Mouse (Mus musculus): ENCODE measurements around the gene Mettl7a1. TPM values are rescaled to one million over a fixed set of nuclear protein-coding genes. Genes with fewer than 3 reads are reported as not detected.
"Not testable (repeated sequence)": the region's sequence is repeated elsewhere in the genome, so short reads cannot be mapped to it uniquely, and the experiment has no call there.

The Mettl7a1 gene
- total and polyA plus RNA-seq, 2 experiments, result 201 to 366 TPM

DNA sequence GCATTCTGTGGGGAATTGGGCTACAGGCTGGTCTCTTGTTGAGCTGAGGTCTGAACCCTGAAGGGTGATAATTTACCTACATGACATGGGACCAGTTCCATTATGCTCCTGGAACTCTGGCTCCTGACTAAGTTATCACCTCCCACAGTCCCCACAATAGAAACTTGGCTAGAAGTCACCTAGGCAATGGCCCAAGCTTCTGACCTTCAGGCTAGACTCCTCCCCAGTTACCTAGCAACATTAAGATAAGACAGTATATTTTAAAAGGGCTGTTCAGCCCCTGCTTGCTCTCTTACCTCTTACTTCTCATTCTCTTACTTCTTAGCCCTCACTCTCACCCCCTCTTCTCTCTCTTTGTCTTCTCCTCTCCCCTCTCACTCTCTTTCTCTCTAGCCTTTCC lies 41.5 kb downstream of the Mettl7a1 start:
- no peak overlapping the region for H3K4me3 ChIP-seq (ENCODE audit: insufficient read depth, low read depth, low read length)
- peaks cover 13% of the 10 kb centered on the region for H3K4me1 ChIP-seq (ENCODE audit: control insufficient read depth, insufficient read depth, low read length)
- no peaks in the 10 kb centered on the region for H3K79me2 ChIP-seq (ENCODE audit: control insufficient read depth, insufficient read depth, low read length)
- H3K27ac ChIP-seq (replicated peaks; ENCODE audit: insufficient read depth, low read depth, low read length), result peak overlapping the region; percentile 76
- DNase-seq (ENCODE audit: extremely low read depth, low read depth, low spot score), result peak; percentile 86
- no peaks in the 10 kb centered on the region for H3K27me3 ChIP-seq (ENCODE audit: control insufficient read depth, insufficient read depth, low read length)
- no peak overlapping the region for H3K9ac ChIP-seq (ENCODE audit: low read depth, low read length)
- TF ChIP-seq POLR2A (IDR thresholded peaks at IDR 0.05; ENCODE audit: extremely low read depth, insufficient read depth, low read length), result no peak
- no peaks in the 10 kb centered on the region for H3K36me3 ChIP-seq (ENCODE audit: control insufficient read depth, insufficient read depth, low read length)

DNA sequence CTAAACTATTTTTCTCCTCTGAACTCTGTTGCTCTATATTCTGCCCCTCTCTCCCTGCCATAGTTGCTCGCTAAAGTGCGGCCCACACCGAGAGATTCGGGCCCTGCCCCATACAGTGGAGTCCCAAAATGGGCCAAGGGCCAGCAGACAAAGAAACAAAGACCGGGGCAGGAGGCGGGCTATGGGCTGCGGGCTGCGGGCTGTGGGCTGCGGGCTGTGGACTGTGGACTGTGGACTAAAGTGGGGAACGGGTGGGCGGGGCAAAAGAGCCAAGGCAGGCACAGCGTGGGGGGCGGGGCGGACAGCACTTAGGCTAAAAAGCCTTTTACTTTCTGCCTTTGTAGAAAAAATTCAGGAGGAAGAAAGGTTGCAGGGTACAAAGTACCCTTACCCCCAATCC lies 42.8 kb downstream of the Mettl7a1 start:
- Histone ChIP-seq H3K4me1 (ENCODE audit: control insufficient read depth, insufficient read depth, low read length) (peaks cover 13% of the 10 kb centered on the region), H3K36me3 (ENCODE audit: control insufficient read depth, insufficient read depth, low read length) (no peaks in the 10 kb centered on the region), H3K27me3 (ENCODE audit: control insufficient read depth, insufficient read depth, low read length) (no peaks in the 10 kb centered on the region), H3K9ac (ENCODE audit: low read depth, low read length) (peak overlapping the region; percentile 54), H3K79me2 (ENCODE audit: control insufficient read depth, insufficient read depth, low read length) (no peaks in the 10 kb centered on the region), H3K27ac (replicated peaks; ENCODE audit: insufficient read depth, low read depth, low read length) (peak overlapping the region; percentile 92), H3K4me3 (ENCODE audit: insufficient read depth, low read depth, low read length) (no peak overlapping the region; the same call in 1 of the 2 replicates)
- DNase-seq (ENCODE audit: extremely low read depth, low read depth, low spot score), result peak; percentile 66
- WGBS, result 13% methylated on average over 14 of the region's 14 CpGs
- TF ChIP-seq CTCF (IDR thresholded peaks at IDR 0.05; ENCODE audit: low read depth, low read length), result no peak
- TF ChIP-seq POLR2A (IDR thresholded peaks at IDR 0.05; ENCODE audit: extremely low read depth, insufficient read depth, low read length), result no peak

DNA sequence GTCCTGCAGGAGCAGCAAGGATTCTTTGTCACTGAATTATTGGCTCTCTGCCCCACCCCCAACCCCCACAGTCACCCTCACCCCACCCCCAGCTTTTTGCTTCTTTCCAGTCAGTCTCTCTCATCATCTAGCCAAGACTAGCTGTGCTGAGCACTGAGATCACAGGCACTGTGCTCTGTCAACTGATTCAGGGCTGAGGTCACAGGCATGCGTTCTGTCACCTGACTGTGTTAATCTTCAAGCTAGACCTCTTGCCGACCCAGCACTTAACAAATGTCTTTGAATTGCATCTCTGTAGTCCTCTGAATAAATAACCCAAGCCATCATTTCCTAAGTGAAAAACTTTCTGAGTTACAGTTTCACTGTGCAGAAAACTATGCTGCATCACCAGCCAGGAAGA lies 45.6 kb downstream of the Mettl7a1 start:
- Histone ChIP-seq H3K79me2 (ENCODE audit: control insufficient read depth, insufficient read depth, low read length) (no peaks in the 10 kb centered on the region), H3K36me3 (ENCODE audit: control insufficient read depth, insufficient read depth, low read length) (no peaks in the 10 kb centered on the region), H3K4me1 (ENCODE audit: control insufficient read depth, insufficient read depth, low read length) (peaks cover 10% of the 10 kb centered on the region), H3K9ac (ENCODE audit: low read depth, low read length) (no peak overlapping the region), H3K27me3 (ENCODE audit: control insufficient read depth, insufficient read depth, low read length) (no peaks in the 10 kb centered on the region), H3K4me3 (ENCODE audit: insufficient read depth, low read depth, low read length) (no peak overlapping the region), H3K27ac (replicated peaks; ENCODE audit: insufficient read depth, low read depth, low read length) (no peak overlapping the region)
- peak; percentile 82 for DNase-seq (ENCODE audit: extremely low read depth, low read depth, low spot score)
- WGBS, result 22% methylated on average over 2 of the region's 2 CpGs
- TF ChIP-seq POLR2A (IDR thresholded peaks at IDR 0.05; ENCODE audit: extremely low read depth, insufficient read depth, low read length) (no peak), CTCF (IDR thresholded peaks at IDR 0.05; ENCODE audit: low read depth, low read length) (no peak)

DNA sequence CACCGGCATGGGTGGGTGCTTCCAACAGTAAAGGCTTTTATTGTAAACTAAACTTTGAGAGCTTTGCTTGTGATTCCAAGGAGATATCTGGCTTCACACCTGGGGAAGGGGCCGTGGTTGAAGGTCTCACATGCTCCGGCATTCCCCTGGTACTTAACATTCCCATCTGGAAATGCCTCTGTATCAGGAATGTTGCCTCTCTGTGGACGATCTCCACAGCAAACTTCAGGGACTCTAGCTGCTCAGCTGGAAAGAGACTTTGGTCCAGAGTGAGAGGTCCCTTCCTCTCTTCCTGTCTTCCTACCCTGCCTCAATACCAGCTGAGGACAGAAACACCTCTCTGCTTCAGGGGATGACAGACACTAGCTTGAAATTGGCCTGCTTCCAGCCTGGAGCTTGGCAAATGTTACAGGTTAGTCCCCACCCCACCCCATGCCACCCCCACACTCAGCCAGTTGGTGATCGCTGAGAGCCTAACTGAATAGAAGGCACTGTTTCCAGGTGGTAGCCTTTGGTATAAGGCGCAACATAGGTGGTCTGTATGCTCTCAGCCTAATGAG lies 47.6 kb downstream of the Mettl7a1 start:
- Histone ChIP-seq H3K36me3 (ENCODE audit: control insufficient read depth, insufficient read depth, low read length) (no peaks in the 10 kb centered on the region), H3K27me3 (ENCODE audit: control insufficient read depth, insufficient read depth, low read length) (no peaks in the 10 kb centered on the region), H3K27ac (replicated peaks; ENCODE audit: insufficient read depth, low read depth, low read length) (no peak overlapping the region), H3K9ac (ENCODE audit: low read depth, low read length) (no peak overlapping the region), H3K79me2 (ENCODE audit: control insufficient read depth, insufficient read depth, low read length) (no peaks in the 10 kb centered on the region), H3K4me1 (ENCODE audit: control insufficient read depth, insufficient read depth, low read length) (peaks cover 4% of the 10 kb centered on the region; the same call in 1 of the 2 replicates), H3K4me3 (ENCODE audit: insufficient read depth, low read depth, low read length) (no peak overlapping the region)
- no peak for DNase-seq (ENCODE audit: extremely low read depth, low read depth, low spot score)
- no peak for TF ChIP-seq CTCF (IDR thresholded peaks at IDR 0.05; ENCODE audit: low read depth, low read length)
- WGBS, result 63% methylated on average over 6 of the region's 6 CpGs

GRCm38 (mm10) chr15:100352711-100353250 lies 48.8 kb downstream of the Mettl7a1 start, which contains the start of the genes Methig1 and Mettl7a2:
TSS of gene Methig1 (plus strand) at chr15:100353149.
TSS of gene Mettl7a2 (plus strand) at chr15:100353200.
- H3K9ac ChIP-seq (ENCODE audit: low read depth, low read length), result no peak within 1 kb of the TSS
- H3K79me2 ChIP-seq (ENCODE audit: control insufficient read depth, insufficient read depth, low read length), result no peaks in the 10 kb centered on the region
- no peaks in the 10 kb centered on the region for H3K27me3 ChIP-seq (ENCODE audit: control insufficient read depth, insufficient read depth, low read length)
- no peak within 1 kb of the TSS for H3K27ac ChIP-seq (replicated peaks; ENCODE audit: insufficient read depth, low read depth, low read length)
- H3K4me1 ChIP-seq (ENCODE audit: control insufficient read depth, insufficient read depth, low read length), result peaks cover 4% of the 10 kb centered on the region; the same call in 1 of the 2 replicates
- no peaks in the 10 kb centered on the region for H3K36me3 ChIP-seq (ENCODE audit: control insufficient read depth, insufficient read depth, low read length)
- TF ChIP-seq CTCF (IDR thresholded peaks at IDR 0.05; ENCODE audit: low read depth, low read length) (no peak), POLR2A (IDR thresholded peaks at IDR 0.05; ENCODE audit: extremely low read depth, insufficient read depth, low read length) (no peak)
- DNase-seq (ENCODE audit: extremely low read depth, low read depth, low spot score), result no peak
- 89% methylated on average over 10 of the region's 10 CpGs for WGBS
- H3K4me3 ChIP-seq (ENCODE audit: insufficient read depth, low read depth, low read length), result no peak within 1 kb of the TSS

DNA sequence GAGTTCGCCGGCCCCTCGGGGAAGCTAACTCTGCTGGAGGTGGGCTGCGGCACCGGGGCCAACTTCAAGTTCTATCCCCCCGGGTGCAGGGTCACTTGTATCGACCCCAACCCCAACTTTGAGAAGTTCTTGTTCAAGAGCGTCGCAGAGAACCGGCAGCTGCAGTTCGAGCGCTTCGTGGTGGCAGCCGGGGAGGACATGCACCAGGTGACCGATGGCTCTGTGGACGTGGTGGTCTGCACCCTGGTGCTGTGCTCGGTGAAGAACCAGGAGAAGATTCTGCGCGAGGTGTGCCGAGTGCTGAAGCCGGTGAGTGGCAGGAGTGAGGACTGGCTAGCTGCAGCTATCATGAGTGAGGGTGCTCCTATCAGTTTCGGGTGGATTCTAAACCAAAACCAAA lies 49.5 kb downstream of the Mettl7a1 start:
- H3K27me3 ChIP-seq (ENCODE audit: control insufficient read depth, insufficient read depth, low read length); DNase-seq (ENCODE audit: extremely low read depth, low read depth, low spot score); H3K4me1 ChIP-seq (ENCODE audit: control insufficient read depth, insufficient read depth, low read length); H3K9ac ChIP-seq (ENCODE audit: low read depth, low read length); H3K4me3 ChIP-seq (ENCODE audit: insufficient read depth, low read depth, low read length); H3K36me3 ChIP-seq (ENCODE audit: control insufficient read depth, insufficient read depth, low read length); H3K79me2 ChIP-seq (ENCODE audit: control insufficient read depth, insufficient read depth, low read length); H3K27ac ChIP-seq (replicated peaks; ENCODE audit: insufficient read depth, low read depth, low read length): not testable (repeated sequence)
- WGBS, result 95% methylated on average over 20 of the region's 22 CpGs
